Mouse (Mus musculus) midbrain, postnatal 0 days (tissue): ENCODE measurements around the gene Lhcgr. TPM values are rescaled to one million over a fixed set of nuclear protein-coding genes. Genes with fewer than 3 reads are reported as not detected.
"Not testable (repeated sequence)": the region's sequence is repeated elsewhere in the genome, so short reads cannot be mapped to it uniquely, and the experiment has no call there.

Source experiments
- ATAC-seq: fragments of 200-750 bp; cut with Nextera tagmentation; 2 replicates; pipeline ENCODE4 v1.8.0; 2017; ENCODE audit warnings: moderate number of reproducible peaks, mild to moderate bottlenecking, moderate TSS enrichment, moderate library complexity; ENCODE audit not compliant: low FRiP score
- DNase-seq: peaks from one replicate; pipeline ENCODE4 v3.0.0-alpha.2; 2015; ENCODE audit warnings: low spot score
- H3K27ac ChIP-seq: fragments of 300-500 bp; sonication (generic); 2 replicates; pipeline ENCODE4 v1.5.1; 2014; ENCODE audit warnings: low read depth, mild to moderate bottlenecking, low read length, mixed read lengths
- H3K27me3 ChIP-seq: fragments of 300-500 bp; sonication (generic); 2 replicates; pipeline ENCODE4 v1.6.1; 2014; ENCODE audit warnings: low read length, control low read depth, mixed read lengths; ENCODE audit not compliant: insufficient read depth
- H3K36me3 ChIP-seq: fragments of 300-500 bp; sonication (generic); 2 replicates; pipeline ENCODE4 v1.6.1; 2014; ENCODE audit warnings: low read length, control low read depth, mixed read lengths; ENCODE audit not compliant: insufficient read depth
- H3K4me1 ChIP-seq: fragments of 300-500 bp; sonication (generic); 2 replicates; pipeline ENCODE4 v1.6.1; 2014; ENCODE audit warnings: mild to moderate bottlenecking, control low read depth, antibody characterized with exemption, low read length, mixed read lengths; ENCODE audit not compliant: insufficient read depth
- H3K4me2 ChIP-seq: fragments of 300-500 bp; sonication (generic); 2 replicates; pipeline ENCODE4 v1.6.1; 2014; ENCODE audit warnings: low read depth, mild to moderate bottlenecking, low read length, mixed read lengths; ENCODE audit not compliant: poor library complexity, severe bottlenecking
- H3K4me3 ChIP-seq: fragments of 300-500 bp; sonication (generic); 2 replicates; pipeline ENCODE4 v1.5.1; 2014; ENCODE audit warnings: low read depth, mild to moderate bottlenecking, low read length, moderate library complexity
- H3K9ac ChIP-seq: fragments of 300-500 bp; sonication (generic); replicated peaks from 2 replicates; pipeline ENCODE4 v1.6.1; 2014; ENCODE audit warnings: mild to moderate bottlenecking, low read length, moderate library complexity, mixed read lengths; ENCODE audit not compliant: poor library complexity, severe bottlenecking
- H3K9me3 ChIP-seq: fragments of 300-500 bp; sonication (generic); 2 replicates; pipeline ENCODE4 v1.6.1; 2016; ENCODE audit warnings: low read length, control low read depth
- CTCF ChIP-seq: IDR thresholded peaks from 2 replicates; pipeline ENCODE4 v1.5.1; 2016; ENCODE audit warnings: antibody characterized with exemption, mild to moderate bottlenecking
- whole genome bisulfite sequencing: fragments of 180-500 bp; shearing (Covaris S2); extraction: QIAGEN DNeasy Blood & Tissue Kit; methylation state at CpG from one replicate; pipeline ENCODE4 v1.1.7; 2014; 5-methylcytosine and 5-hydroxymethylcytosine counted together
- polyA plus RNA-seq: library from polyadenylated mRNA; unstranded; fragments of >200 nt; fragmentation: Nextera tagmentation; extraction: Ambion mirVana; gene quantifications from 2 replicates; pipeline ENCODE4 v1.2.1, GENCODE M21; 2015
- total RNA-seq: library from RNA; depleted of rRNA; stranded (reverse); fragments of >200 nt; gene quantifications from 2 replicates; pipeline ENCODE4 v1.2.3, GENCODE M21; 2014; rRNA removed

The Lhcgr gene
- 0.88 and 1.1 TPM in 2 replicates for total RNA-seq
- polyA plus RNA-seq: 0.54 and 0.74 TPM in 2 replicates

GRCm38 (mm10) chr17:88791440-88792152 lies at the start of gene Lhcgr:
Lhcgr (minus strand) TSS chr17:88791990.
- ATAC-seq: peak; percentile 35; the same call in 1 of the 2 replicates
- Histone ChIP-seq H3K9ac (no peak within 1 kb of the TSS), H3K36me3 (no peaks in the 10 kb centered on the region), H3K9me3 (no peaks in the 10 kb centered on the region), H3K27me3 (no peaks in the 10 kb centered on the region), H3K4me1 (peaks cover 8% of the 10 kb centered on the region; the same call in 1 of the 2 replicates), H3K4me2 (peak within 1 kb of the TSS; percentile 33), H3K4me3 (no peak within 1 kb of the TSS), H3K27ac (no peak within 1 kb of the TSS)
- WGBS: 36% methylated on average over 30 of the region's 31 CpGs
- no peak for TF ChIP-seq CTCF
- DNase-seq: no peak

DNA sequence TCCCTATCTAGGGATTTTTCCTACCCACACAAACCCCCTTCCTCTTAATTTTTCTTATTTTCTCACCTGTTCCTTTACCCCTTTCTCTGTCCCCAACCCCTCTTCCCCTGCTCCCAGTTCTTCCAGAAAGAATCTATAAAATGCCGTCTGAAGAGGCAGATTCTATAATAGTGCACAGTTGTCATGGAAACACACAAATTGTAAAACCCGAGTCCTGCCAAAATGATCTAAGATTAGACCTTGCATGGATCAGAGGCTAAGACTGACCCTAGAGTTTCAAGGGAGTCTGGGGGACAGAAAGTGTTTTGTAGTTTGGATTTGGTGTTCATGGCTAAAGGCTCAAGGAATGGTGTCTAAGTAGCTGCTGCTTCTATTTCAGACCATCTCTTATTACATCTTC lies 25.8 kb upstream of the Lhcgr start:
- Histone ChIP-seq H3K4me1 (peaks cover 5% of the 10 kb centered on the region; the same call in 1 of the 2 replicates), H3K4me3 (no peak overlapping the region), H3K4me2 (no peak overlapping the region), H3K27ac (no peak overlapping the region), H3K9me3 (no peaks in the 10 kb centered on the region), H3K27me3 (no peaks in the 10 kb centered on the region), H3K9ac (no peak overlapping the region), H3K36me3 (no peaks in the 10 kb centered on the region)
- TF ChIP-seq CTCF: no peak
- 3% methylated on average over 2 of the region's 2 CpGs for WGBS
- ATAC-seq (no peak), DNase-seq (peak; percentile 24)

DNA sequence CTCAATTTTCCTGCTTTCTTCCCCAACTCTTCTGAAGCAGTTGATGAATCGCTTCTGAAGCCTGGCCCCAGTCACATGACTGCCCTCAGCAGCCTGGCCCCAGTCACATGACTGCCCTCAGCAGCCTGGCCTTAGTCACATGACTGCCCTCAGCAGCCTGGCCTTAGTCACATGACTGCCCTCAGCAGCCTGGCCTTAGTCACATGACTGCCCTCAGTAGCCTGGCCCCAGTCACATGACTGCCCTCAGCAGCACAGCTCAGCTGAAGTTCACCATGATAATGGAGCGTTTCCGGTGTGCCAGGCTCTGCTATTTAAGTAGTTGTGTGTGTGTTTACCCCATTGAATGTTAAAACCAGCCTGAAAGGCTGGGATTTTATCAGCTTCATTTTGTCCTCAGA lies 21.2 kb upstream of the Lhcgr start:
- not testable (repeated sequence) for H3K4me3 ChIP-seq, H3K4me1 ChIP-seq, H3K9me3 ChIP-seq, H3K9ac ChIP-seq, ATAC-seq, DNase-seq, H3K36me3 ChIP-seq, H3K27ac ChIP-seq, H3K27me3 ChIP-seq, H3K4me2 ChIP-seq
- WGBS: 90% methylated on average over 3 of the region's 3 CpGs

GRCm38 (mm10) chr17:88810807-88811206 lies 19.0 kb upstream of the Lhcgr start:
- ATAC-seq (no peak), DNase-seq (no peak)
- no peak for TF ChIP-seq CTCF
- Histone ChIP-seq H3K4me3 (no peak overlapping the region), H3K9ac (no peak overlapping the region), H3K27ac (no peak overlapping the region), H3K9me3 (no peaks in the 10 kb centered on the region), H3K4me1 (no peaks in the 10 kb centered on the region), H3K27me3 (no peaks in the 10 kb centered on the region), H3K36me3 (no peaks in the 10 kb centered on the region), H3K4me2 (no peak overlapping the region)
- WGBS: 93% methylated on average over 5 of the region's 5 CpGs

DNA sequence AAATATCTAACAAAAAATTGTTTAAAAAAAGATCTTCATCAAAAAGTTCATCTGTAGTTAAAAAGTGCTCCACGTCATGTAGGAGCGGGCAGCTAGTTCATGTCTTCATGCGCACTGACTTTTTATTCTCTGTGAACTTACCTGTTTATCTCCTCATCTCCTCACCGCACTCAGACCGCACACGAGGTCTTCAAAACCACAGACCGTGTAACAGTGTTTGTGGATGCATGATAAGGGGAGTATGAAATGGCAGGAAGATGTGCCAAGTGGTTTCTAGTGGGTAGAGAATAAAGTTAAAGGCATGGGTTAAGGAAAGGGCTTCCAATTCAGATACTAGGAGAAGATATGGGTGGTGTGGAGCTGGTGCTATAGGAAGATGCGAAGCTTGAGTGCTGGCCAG lies 14.6 kb upstream of the Lhcgr start:
- ATAC-seq (no peak), DNase-seq (no peak)
- H3K36me3 ChIP-seq: no peaks in the 10 kb centered on the region
- no peak for TF ChIP-seq CTCF
- no peak overlapping the region for H3K4me3 ChIP-seq
- no peak overlapping the region for H3K4me2 ChIP-seq
- H3K9me3 ChIP-seq: no peaks in the 10 kb centered on the region
- WGBS: 92% methylated on average over 8 of the region's 8 CpGs
- no peak overlapping the region for H3K27ac ChIP-seq
- no peaks in the 10 kb centered on the region for H3K4me1 ChIP-seq
- no peaks in the 10 kb centered on the region for H3K27me3 ChIP-seq
- no peak overlapping the region for H3K9ac ChIP-seq

GRCm38 (mm10) chr17:88803441-88803840 lies 11.7 kb upstream of the Lhcgr start:
- Histone ChIP-seq H3K9ac (no peak overlapping the region), H3K27me3 (no peaks in the 10 kb centered on the region), H3K9me3 (no peaks in the 10 kb centered on the region), H3K4me3 (no peak overlapping the region), H3K4me1 (no peaks in the 10 kb centered on the region), H3K27ac (no peak overlapping the region), H3K4me2 (no peak overlapping the region), H3K36me3 (no peaks in the 10 kb centered on the region)
- no peak for DNase-seq
- TF ChIP-seq CTCF: no peak
- ATAC-seq: no peak
